In genomic region chr6:7846726-7847439, GRCm38 (mm10) we compare ENCODE assay signal across 7 mouse cellular contexts. TPM values are rescaled to one million over a fixed set of nuclear protein-coding genes. Genes with fewer than 3 reads are reported as not detected.
DNase-seq lines count a peak whose midpoint lies in the region; ATAC-seq and TF ChIP-seq lines count a peak whose summit lies in the region.

No protein-coding gene starts in this region.

- ATAC-seq in limb, embryonic 14.5 days (ENCODE audit: low FRiP score, low read depth), result no peak
- ATAC-seq in stomach, embryonic 16.5 days (ENCODE audit: insufficient read depth, low FRiP score), result no peak

- H3K9me3 ChIP-seq in limb, embryonic 14.5 days (ENCODE audit: control insufficient read depth, low read length), result no peaks in the 10 kb centered on the region
- H3K9me3 ChIP-seq in stomach, embryonic 16.5 days (replicated peaks; ENCODE audit: control insufficient read depth, low read length), result no peaks in the 10 kb centered on the region

- intact Hi-C loops in left cerebral cortex, postnatal 14 days (cut with DNase I), result loop anchor here (5.0 to 10.0 kb wide), 2 partner anchors 198 to 330 kb away; no protein-coding TSS in a partner anchor

- H3K4me3 ChIP-seq in liver, adult 2 months (ENCODE audit: insufficient read depth, low read depth, low read length), result no peak overlapping the region
- peak overlapping the region; percentile 99; the same call in 1 of the 2 replicates for H3K4me3 ChIP-seq in cortical plate, adult 2 months (ENCODE audit: insufficient read depth, low read length)
- H3K4me3 ChIP-seq in limb, embryonic 14.5 days (replicated peaks; ENCODE audit: low read length), result no peak overlapping the region; the same call in 1 of the 2 replicates
- H3K4me3 ChIP-seq in stomach, embryonic 16.5 days (replicated peaks; ENCODE audit: low read length), result peak overlapping the region; percentile 27

- H3K36me3 ChIP-seq in liver, adult 2 months (ENCODE audit: control insufficient read depth, insufficient read depth, low read length), result no peaks in the 10 kb centered on the region
- no peaks in the 10 kb centered on the region for H3K36me3 ChIP-seq in limb, embryonic 14.5 days (ENCODE audit: control insufficient read depth, insufficient read depth, low read length)
- H3K36me3 ChIP-seq in stomach, embryonic 16.5 days (ENCODE audit: control insufficient read depth, insufficient read depth, low read length), result no peaks in the 10 kb centered on the region

- no peak for TF ChIP-seq CTCF in liver, adult 2 months (IDR thresholded peaks at IDR 0.05; ENCODE audit: low read depth, low read length)
- TF ChIP-seq CTCF in cortical plate, adult 2 months (IDR thresholded peaks at IDR 0.05; ENCODE audit: extremely low read depth, insufficient read depth, low read length), result no peak

- no peaks in the 10 kb centered on the region for H3K27me3 ChIP-seq in liver, adult 2 months (ENCODE audit: control insufficient read depth, insufficient read depth, low read length)
- no peaks in the 10 kb centered on the region for H3K27me3 ChIP-seq in limb, embryonic 14.5 days (ENCODE audit: control insufficient read depth, insufficient read depth, low read length)
- no peaks in the 10 kb centered on the region for H3K27me3 ChIP-seq in stomach, embryonic 16.5 days (ENCODE audit: control insufficient read depth, insufficient read depth, low read length)

- H3K79me2 ChIP-seq in liver, adult 2 months (ENCODE audit: control insufficient read depth, insufficient read depth, low read length), result peaks cover 30% of the 10 kb centered on the region

- H3K4me2 ChIP-seq in limb, embryonic 14.5 days (replicated peaks; ENCODE audit: low read depth, low read length, severe bottlenecking), result peak overlapping the region; percentile 25; the same call in 1 of the 2 replicates
- H3K4me2 ChIP-seq in stomach, embryonic 16.5 days (ENCODE audit: low read depth, low read length), result peak overlapping the region; percentile 46

- H3K27ac ChIP-seq in liver, adult 2 months (replicated peaks; ENCODE audit: insufficient read depth, low read depth, low read length), result peak overlapping the region; percentile 71; the same call in 1 of the 2 replicates
- no peak overlapping the region for H3K27ac ChIP-seq in cortical plate, adult 2 months (ENCODE audit: insufficient read depth, low read length)
- H3K27ac ChIP-seq in limb, embryonic 14.5 days (replicated peaks; ENCODE audit: low read depth, low read length), result no peak overlapping the region
- peak overlapping the region; percentile 77 for H3K27ac ChIP-seq in stomach, embryonic 16.5 days (ENCODE audit: low read length)

- 55% methylated on average over 8 of the region's 8 CpGs for WGBS in liver, adult 2 months
- WGBS in limb, embryonic 14.5 days, result 70% methylated on average over 8 of the region's 8 CpGs
- 67% methylated on average over 8 of the region's 8 CpGs for WGBS in stomach, embryonic 16.5 days

- H3K4me1 ChIP-seq in liver, adult 2 months (ENCODE audit: control insufficient read depth, insufficient read depth, low read length), result peaks cover 24% of the 10 kb centered on the region
- H3K4me1 ChIP-seq in cortical plate, adult 2 months (ENCODE audit: control insufficient read depth, insufficient read depth, low read length), result peaks cover 9% of the 10 kb centered on the region
- peaks cover 20% of the 10 kb centered on the region for H3K4me1 ChIP-seq in limb, embryonic 14.5 days (ENCODE audit: control insufficient read depth, insufficient read depth, low read length)
- peaks cover 22% of the 10 kb centered on the region for H3K4me1 ChIP-seq in stomach, embryonic 16.5 days (ENCODE audit: control insufficient read depth, insufficient read depth, low read length)

- TF ChIP-seq POLR2A in liver, adult 2 months (IDR thresholded peaks at IDR 0.05; ENCODE audit: extremely low read depth, insufficient read depth, low read length), result no peak
- no peak for TF ChIP-seq POLR2A in cortical plate, adult 2 months (IDR thresholded peaks at IDR 0.05; ENCODE audit: extremely low read depth, insufficient read depth, low read length)
- no peak for TF ChIP-seq POLR2A in limb, embryonic 14.5 days (IDR thresholded peaks at IDR 0.05; ENCODE audit: borderline replicate concordance, extremely low read depth, insufficient read depth, insufficient read length)

- H3K9ac ChIP-seq in liver, adult 2 months (ENCODE audit: low read depth, low read length), result no peak overlapping the region; the same call in 1 of the 2 replicates
- no peak overlapping the region for H3K9ac ChIP-seq in limb, embryonic 14.5 days (ENCODE audit: low read depth, low read length, severe bottlenecking)
- 0 out of 2 replicates have a peak overlapping the region, but pooled peaks have one; percentile 56 for H3K9ac ChIP-seq in stomach, embryonic 16.5 days (ENCODE audit: low read length)

- no peak for DNase-seq in liver, adult 2 months (ENCODE audit: extremely low read depth, low read depth, low spot score)
- DNase-seq in liver, result no peak
- DNase-seq in limb, embryonic 14.5 days (ENCODE audit: low spot score), result no peak
- no peak for DNase-seq in left cerebral cortex, adult 9 months (ENCODE audit: low spot score in 2 of 2)
- no peak for DNase-seq in left cerebral cortex, postnatal 14 days (ENCODE audit: low spot score in 2 of 2)

RNA-seq across cellular contexts. Expression of gene C1galt1, which starts 2.2 kb away (rescaled TPM):
- total RNA-seq in liver, adult 2 months (2014; rRNA removed), result 29.8 and 31.7 TPM in 2 replicates
- 4.7 and 5.1 TPM in 2 replicates for polyA plus RNA-seq in liver, adult 2 months (2012; rRNA removed)
- polyA plus RNA-seq in cortical plate, adult 2 months (2012; rRNA removed), result 7.3 and 7.4 TPM in 2 replicates
- polyA plus RNA-seq in limb, embryonic 14.5 days (2012; rRNA removed), result 10.4 and 11.8 TPM in 2 replicates
- polyA plus RNA-seq in limb, embryonic 14.5 days (2014; fragmentation: Nextera tagmentation; extraction: Ambion mirVana), result 5.6 and 6.4 TPM in 2 replicates
- polyA plus RNA-seq in stomach, embryonic 16.5 days (2015; fragmentation: Nextera tagmentation; extraction: Ambion mirVana), result 7.7 and 9.3 TPM in 2 replicates
- 10 to 100 TPM; 14.6 to 17.2 TPM for total RNA-seq in left cerebral cortex, postnatal 14 days (2021)

Comparison
In these comparisons a context has a peak if more than half of its experiments do, and no peak if none do; other contexts are left out.
1. H3K27ac ChIP-seq: peak in liver, adult 2 months (single experiment) and stomach, embryonic 16.5 days (single experiment); none in cortical plate, adult 2 months (single experiment) and limb, embryonic 14.5 days (single experiment).
2. H3K4me3 ChIP-seq: peak in cortical plate, adult 2 months (single experiment) and stomach, embryonic 16.5 days (single experiment); none in liver, adult 2 months (single experiment) and limb, embryonic 14.5 days (single experiment).